Mouse (Mus musculus): ENCODE data around the gene Ccdc62. TPM values are rescaled to one million over a fixed set of nuclear protein-coding genes. Genes with fewer than 3 reads are reported as not detected.

Ccdc62 gene
- polyA plus RNA-seq, 1 experiment from 2014 or later: 5.7 TPM

- Histone ChIP-seq H3K27ac (ENCODE audit: low read depth, low read length) (no peak overlapping the region), H3K36me3 (ENCODE audit: control insufficient read depth, insufficient read depth, low read length) (peaks cover 24% of the 10 kb centered on the region), H3K4me2 (ENCODE audit: low read length) (no peak overlapping the region), H3K4me1 (ENCODE audit: control insufficient read depth, insufficient read depth, low read depth, low read length) (peaks cover 21% of the 10 kb centered on the region), H3K9me3 (ENCODE audit: control insufficient read depth, low read length) (no peaks in the 10 kb centered on the region), H3K9ac (ENCODE audit: low read depth, low read length) (peak overlapping the region; percentile 27; the same call in 1 of the 2 replicates), H3K4me3 (ENCODE audit: low read length) (no peak overlapping the region), H3K27me3 (replicated peaks; ENCODE audit: control insufficient read depth, insufficient read depth, low read length) (no peaks in the 10 kb centered on the region)
- peak; percentile 67 for ATAC-seq
- WGBS: 15% methylated on average over 7 of the region's 7 CpGs
Measured at GRCm38 (mm10) chr5:124000824-124001223, 70.3 kb downstream of the Ccdc62 start.

GRCm38 (mm10) chr5:124001274-124001673 lies 70.8 kb downstream of the Ccdc62 start:
- ATAC-seq: no peak; the same call in 1 of the 2 replicates
- H3K27me3 ChIP-seq (replicated peaks; ENCODE audit: control insufficient read depth, insufficient read depth, low read length): no peaks in the 10 kb centered on the region
- peaks cover 21% of the 10 kb centered on the region for H3K4me1 ChIP-seq (ENCODE audit: control insufficient read depth, insufficient read depth, low read depth, low read length)
- peaks cover 28% of the 10 kb centered on the region for H3K36me3 ChIP-seq (ENCODE audit: control insufficient read depth, insufficient read depth, low read length)
- H3K9ac ChIP-seq (ENCODE audit: low read depth, low read length): peak overlapping the region; percentile 27; the same call in 1 of the 2 replicates
- H3K4me2 ChIP-seq (ENCODE audit: low read length): no peak overlapping the region
- 56% methylated on average over 9 of the region's 9 CpGs for WGBS
- H3K4me3 ChIP-seq (ENCODE audit: low read length): no peak overlapping the region
- no peak overlapping the region; the same call in 1 of the 2 replicates for H3K27ac ChIP-seq (ENCODE audit: low read depth, low read length)
- H3K9me3 ChIP-seq (ENCODE audit: control insufficient read depth, low read length): no peaks in the 10 kb centered on the region

GRCm38 (mm10) chr5:124002876-124003275 lies 72.4 kb downstream of the Ccdc62 start:
- Histone ChIP-seq H3K27me3 (replicated peaks; ENCODE audit: control insufficient read depth, insufficient read depth, low read length) (no peaks in the 10 kb centered on the region), H3K4me2 (ENCODE audit: low read length) (no peak overlapping the region), H3K9me3 (ENCODE audit: control insufficient read depth, low read length) (no peaks in the 10 kb centered on the region), H3K36me3 (ENCODE audit: control insufficient read depth, insufficient read depth, low read length) (peaks cover 33% of the 10 kb centered on the region), H3K4me3 (ENCODE audit: low read length) (no peak overlapping the region), H3K4me1 (ENCODE audit: control insufficient read depth, insufficient read depth, low read depth, low read length) (peaks cover 15% of the 10 kb centered on the region), H3K27ac (ENCODE audit: low read depth, low read length) (peak overlapping the region; percentile 9; the same call in 1 of the 2 replicates), H3K9ac (ENCODE audit: low read depth, low read length) (no peak overlapping the region; the same call in 1 of the 2 replicates)
- ATAC-seq: peak; percentile 35; the same call in 1 of the 2 replicates
- 61% methylated on average over 2 of the region's 2 CpGs for WGBS

DNA sequence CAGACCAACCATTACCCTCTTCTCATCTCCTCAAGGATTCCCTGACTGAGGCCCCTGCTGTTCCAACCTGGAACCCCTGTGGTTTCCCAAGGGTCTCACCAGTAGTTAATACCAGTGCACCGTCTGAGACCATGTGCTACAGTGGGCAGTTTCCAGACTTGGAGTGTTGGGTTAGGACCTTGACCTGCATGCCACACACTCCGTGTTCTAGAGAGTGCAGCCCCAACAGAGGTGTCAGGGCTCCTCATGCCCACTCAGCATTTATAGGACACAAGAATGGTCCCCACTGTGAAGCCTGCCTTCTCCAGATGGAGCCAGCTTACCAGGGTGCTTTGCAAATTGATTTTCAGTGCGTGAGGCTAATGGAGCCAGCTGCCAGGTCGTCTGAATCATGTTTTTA lies 72.9 kb downstream of the Ccdc62 start:
- Histone ChIP-seq H3K9me3 (ENCODE audit: control insufficient read depth, low read length) (no peaks in the 10 kb centered on the region), H3K27me3 (replicated peaks; ENCODE audit: control insufficient read depth, insufficient read depth, low read length) (no peaks in the 10 kb centered on the region), H3K4me2 (ENCODE audit: low read length) (no peak overlapping the region), H3K9ac (ENCODE audit: low read depth, low read length) (no peak overlapping the region), H3K36me3 (ENCODE audit: control insufficient read depth, insufficient read depth, low read length) (peaks cover 38% of the 10 kb centered on the region), H3K27ac (ENCODE audit: low read depth, low read length) (peak overlapping the region; percentile 9; the same call in 1 of the 2 replicates), H3K4me3 (ENCODE audit: low read length) (no peak overlapping the region), H3K4me1 (ENCODE audit: control insufficient read depth, insufficient read depth, low read depth, low read length) (peaks cover 15% of the 10 kb centered on the region)
- 53% methylated on average over 4 of the region's 4 CpGs for WGBS
- no peak for ATAC-seq

GRCm38 (mm10) chr5:124004356-124005150 lies 74.1 kb downstream of the Ccdc62 start:
- H3K27me3 ChIP-seq (replicated peaks; ENCODE audit: control insufficient read depth, insufficient read depth, low read length): no peaks in the 10 kb centered on the region
- H3K9me3 ChIP-seq (ENCODE audit: control insufficient read depth, low read length): no peaks in the 10 kb centered on the region
- no peak overlapping the region for H3K4me3 ChIP-seq (ENCODE audit: low read length)
- ATAC-seq: 0 out of 2 replicates have a peak, but pooled peaks have one; percentile 12
- peak overlapping the region; percentile 13; the same call in 1 of the 2 replicates for H3K27ac ChIP-seq (ENCODE audit: low read depth, low read length)
- no peak overlapping the region for H3K9ac ChIP-seq (ENCODE audit: low read depth, low read length)
- H3K36me3 ChIP-seq (ENCODE audit: control insufficient read depth, insufficient read depth, low read length): peaks cover 39% of the 10 kb centered on the region
- WGBS: 70% methylated on average over 17 of the region's 17 CpGs
- H3K4me1 ChIP-seq (ENCODE audit: control insufficient read depth, insufficient read depth, low read depth, low read length): peaks cover 15% of the 10 kb centered on the region
- no peak overlapping the region for H3K4me2 ChIP-seq (ENCODE audit: low read length)

- no peak for ATAC-seq
- Histone ChIP-seq H3K4me1 (ENCODE audit: control insufficient read depth, insufficient read depth, low read depth, low read length) (peaks cover 15% of the 10 kb centered on the region), H3K4me3 (ENCODE audit: low read length) (no peak overlapping the region), H3K4me2 (ENCODE audit: low read length) (no peak overlapping the region), H3K27ac (ENCODE audit: low read depth, low read length) (no peak overlapping the region), H3K9ac (ENCODE audit: low read depth, low read length) (no peak overlapping the region), H3K9me3 (ENCODE audit: control insufficient read depth, low read length) (no peaks in the 10 kb centered on the region), H3K36me3 (ENCODE audit: control insufficient read depth, insufficient read depth, low read length) (peaks cover 40% of the 10 kb centered on the region), H3K27me3 (replicated peaks; ENCODE audit: control insufficient read depth, insufficient read depth, low read length) (no peaks in the 10 kb centered on the region)
- WGBS: 77% methylated on average over 15 of the region's 15 CpGs
Measured at GRCm38 (mm10) chr5:124005151-124005500, 74.6 kb downstream of the Ccdc62 start.

GRCm38 (mm10) chr5:124005591-124005990 lies 75.1 kb downstream of the Ccdc62 start:
- H3K4me1 ChIP-seq (ENCODE audit: control insufficient read depth, insufficient read depth, low read depth, low read length): peaks cover 17% of the 10 kb centered on the region
- H3K9me3 ChIP-seq (ENCODE audit: control insufficient read depth, low read length): no peaks in the 10 kb centered on the region
- no peak overlapping the region for H3K4me3 ChIP-seq (ENCODE audit: low read length)
- no peak overlapping the region for H3K4me2 ChIP-seq (ENCODE audit: low read length)
- H3K27ac ChIP-seq (ENCODE audit: low read depth, low read length): no peak overlapping the region; the same call in 1 of the 2 replicates
- no peaks in the 10 kb centered on the region for H3K27me3 ChIP-seq (replicated peaks; ENCODE audit: control insufficient read depth, insufficient read depth, low read length)
- 64% methylated on average over 11 of the region's 11 CpGs for WGBS
- H3K36me3 ChIP-seq (ENCODE audit: control insufficient read depth, insufficient read depth, low read length): peaks cover 40% of the 10 kb centered on the region
- ATAC-seq: no peak
- H3K9ac ChIP-seq (ENCODE audit: low read depth, low read length): no peak overlapping the region

- H3K36me3 ChIP-seq (ENCODE audit: control insufficient read depth, insufficient read depth, low read length): peaks cover 40% of the 10 kb centered on the region
- peaks cover 19% of the 10 kb centered on the region for H3K4me1 ChIP-seq (ENCODE audit: control insufficient read depth, insufficient read depth, low read depth, low read length)
- H3K4me3 ChIP-seq (ENCODE audit: low read length): no peak overlapping the region
- H3K27me3 ChIP-seq (replicated peaks; ENCODE audit: control insufficient read depth, insufficient read depth, low read length): no peaks in the 10 kb centered on the region
- H3K9me3 ChIP-seq (ENCODE audit: control insufficient read depth, low read length): no peaks in the 10 kb centered on the region
- H3K9ac ChIP-seq (ENCODE audit: low read depth, low read length): no peak overlapping the region
- ATAC-seq: no peak
- no peak overlapping the region for H3K4me2 ChIP-seq (ENCODE audit: low read length)
- 81% methylated on average over 26 of the region's 26 CpGs for WGBS
- peak overlapping the region; percentile 36; the same call in 1 of the 2 replicates for H3K27ac ChIP-seq (ENCODE audit: low read depth, low read length)
Measured at GRCm38 (mm10) chr5:124006082-124006873, 75.8 kb downstream of the Ccdc62 start.

Measured in hindbrain, embryonic 16.5 days (tissue).